Mouse (Mus musculus): ENCODE data around the gene Pde2a.
"Not testable (repeated sequence)": the region's sequence is repeated elsewhere in the genome, so short reads cannot be mapped to it uniquely, and the experiment has no call there.

Gene Pde2a

GRCm38 (mm10) chr7:101526484-101526883, 105.0 kb downstream of the Pde2a start:
- DNase-seq, result no peak

- no peak for DNase-seq
Observed at GRCm38 (mm10) chr7:101534428-101534827, 112.9 kb downstream of the Pde2a start.

GRCm38 (mm10) chr7:101535102-101535501, 113.6 kb downstream of the Pde2a start:
- no peak for DNase-seq

- DNase-seq, result no peak
Observed at GRCm38 (mm10) chr7:101535517-101535916, 114.0 kb downstream of the Pde2a start.

GRCm38 (mm10) chr7:101537541-101537940, 116.0 kb downstream of the Pde2a start:
- no peak for DNase-seq

- DNase-seq, result peak; percentile 51
Observed at GRCm38 (mm10) chr7:101538141-101538933, 116.8 kb downstream of the Pde2a start.

- DNase-seq, result no peak
Observed at GRCm38 (mm10) chr7:101539774-101540173, 118.3 kb downstream of the Pde2a start.

GRCm38 (mm10) chr7:101540684-101541083, 119.2 kb downstream of the Pde2a start:
- DNase-seq, result no peak

- DNase-seq, result peak; percentile 87
Observed at GRCm38 (mm10) chr7:101541132-101541531, 119.6 kb downstream of the Pde2a start.

- DNase-seq, result no peak
Observed at GRCm38 (mm10) chr7:101541734-101542133, 120.2 kb downstream of the Pde2a start.

- no peak for DNase-seq
Observed at GRCm38 (mm10) chr7:101547651-101548050, 126.2 kb downstream of the Pde2a start.

- DNase-seq, result no peak
Observed at GRCm38 (mm10) chr7:101549266-101549665, 127.8 kb downstream of the Pde2a start.

GRCm38 (mm10) chr7:101550686-101551485, 129.4 kb downstream of the Pde2a start:
- DNase-seq, result no peak

- DNase-seq, result no peak
Observed at GRCm38 (mm10) chr7:101551530-101551929, 130.0 kb downstream of the Pde2a start.

- not testable (repeated sequence) for DNase-seq
Observed at GRCm38 (mm10) chr7:101555473-101555872, 134.0 kb downstream of the Pde2a start.

- DNase-seq, result no peak
Observed at GRCm38 (mm10) chr7:101557391-101557790, 135.9 kb downstream of the Pde2a start.

GRCm38 (mm10) chr7:101559393-101559792, 137.9 kb downstream of the Pde2a start:
- not testable (repeated sequence) for DNase-seq

Data from kidney, postnatal 10 days (tissue).